Mouse (Mus musculus) hindbrain, embryonic 11.5 days (tissue): Measurements from ENCODE around the gene Ick. TPM values are rescaled to one million over a fixed set of nuclear protein-coding genes. Genes with fewer than 3 reads are reported as not detected.
"Not testable (repeated sequence)": the region's sequence is repeated elsewhere in the genome, so short reads cannot be mapped to it uniquely, and the experiment has no call there.

Source experiments
- ATAC-seq: fragments of 200-750 bp; cut with Nextera tagmentation; 2 replicates; pipeline ENCODE4 v1.8.0; 2017; ENCODE audit warnings: mild to moderate bottlenecking, moderate TSS enrichment, moderate library complexity; ENCODE audit not compliant: low FRiP score
- DNase-seq: peaks from one replicate; pipeline ENCODE4 v3.0.0-alpha.2; 2015; ENCODE audit warnings: low spot score
- H3K27ac ChIP-seq: fragments of 300-500 bp; sonication (generic); 2 replicates; pipeline ENCODE4 v1.5.1; 2014; ENCODE audit warnings: mild to moderate bottlenecking, low read depth, low read length
- H3K27me3 ChIP-seq: fragments of 300-500 bp; sonication (generic); 2 replicates; pipeline ENCODE4 v1.6.1; 2014; ENCODE audit warnings: mild to moderate bottlenecking, low read length, moderate library complexity, mixed read lengths; ENCODE audit not compliant: control insufficient read depth, insufficient read depth
- H3K36me3 ChIP-seq: fragments of 300-500 bp; sonication (generic); 2 replicates; pipeline ENCODE4 v1.6.1; 2014; ENCODE audit warnings: mild to moderate bottlenecking, low read length, moderate library complexity, mixed read lengths; ENCODE audit not compliant: control insufficient read depth, insufficient read depth
- H3K4me1 ChIP-seq: fragments of 300-500 bp; sonication (generic); replicated peaks from 2 replicates; pipeline ENCODE4 v1.6.1; 2014; ENCODE audit warnings: low read length, mixed read lengths; ENCODE audit not compliant: control insufficient read depth, insufficient read depth
- H3K4me2 ChIP-seq: fragments of 300-500 bp; sonication (generic); replicated peaks from 2 replicates; pipeline ENCODE4 v1.6.1; 2014; ENCODE audit warnings: mild to moderate bottlenecking, low read depth, low read length
- H3K4me3 ChIP-seq: fragments of 300-500 bp; sonication (generic); 2 replicates; pipeline ENCODE4 v1.5.1; 2014; ENCODE audit warnings: low read depth, low read length
- H3K9ac ChIP-seq: fragments of 300-500 bp; sonication (generic); 2 replicates; pipeline ENCODE4 v1.6.1; 2014; ENCODE audit warnings: low read depth, low read length
- H3K9me3 ChIP-seq: fragments of 300-500 bp; sonication (generic); 2 replicates; pipeline ENCODE4 v1.6.1; 2016; ENCODE audit warnings: low read length; ENCODE audit not compliant: control insufficient read depth
- WGBS: fragments of 180-500 bp; shearing (Covaris S2); extraction: QIAGEN DNeasy Blood & Tissue Kit; methylation state at CpG from one replicate; pipeline ENCODE4 v1.1.7; 2014; 5-methylcytosine and 5-hydroxymethylcytosine counted together
- polyA plus RNA-seq: library from polyadenylated mRNA; unstranded; fragments of >200 nt; fragmentation: Nextera tagmentation; extraction: Ambion mirVana; gene quantifications from 2 replicates; pipeline ENCODE4 v1.2.1, GENCODE M21; 2014

Gene Ick
- polyA plus RNA-seq, 1 experiment from 2014 or later = 36.4 TPM

DNA sequence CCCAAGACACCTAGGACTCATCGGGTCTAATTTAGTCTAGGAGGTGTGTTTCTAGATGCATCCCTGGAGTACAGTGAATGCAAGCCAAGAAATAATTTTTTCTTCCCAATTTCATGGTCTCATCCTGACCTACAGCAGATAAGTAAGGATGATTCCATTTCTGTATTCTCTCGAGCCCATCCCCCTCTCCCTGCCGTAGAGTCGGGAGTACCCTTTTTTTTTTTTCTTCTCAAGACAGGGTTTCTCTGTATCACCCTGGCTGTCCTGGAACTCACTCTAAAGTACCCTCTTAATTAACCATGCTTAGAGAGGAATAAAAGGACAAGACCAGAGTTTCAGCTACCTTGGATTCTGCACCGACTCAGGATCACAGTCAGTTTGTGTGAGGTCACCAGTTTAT, 69.2 kb downstream of the Ick start:
- no peak for DNase-seq
- no peaks in the 10 kb centered on the region for H3K27me3 ChIP-seq
- ATAC-seq = no peak
- H3K9me3 ChIP-seq = no peaks in the 10 kb centered on the region
- 78% methylated on average over 5 of the region's 5 CpGs for WGBS
- 0 out of 2 replicates have a peak, but pooled peaks cover 3% of the 10 kb centered on the region for H3K4me1 ChIP-seq
- H3K4me2 ChIP-seq = no peak overlapping the region
- H3K4me3 ChIP-seq = no peak overlapping the region
- H3K36me3 ChIP-seq = no peaks in the 10 kb centered on the region
- no peak overlapping the region for H3K27ac ChIP-seq
- no peak overlapping the region for H3K9ac ChIP-seq

GRCm38 (mm10) chr9:78179071-78179470, 70.1 kb downstream of the Ick start:
- no peaks in the 10 kb centered on the region for H3K36me3 ChIP-seq
- no peaks in the 10 kb centered on the region for H3K27me3 ChIP-seq
- no peaks in the 10 kb centered on the region for H3K9me3 ChIP-seq
- H3K4me3 ChIP-seq = no peak overlapping the region
- H3K4me2 ChIP-seq = no peak overlapping the region
- no peak overlapping the region for H3K9ac ChIP-seq
- whole genome bisulfite sequencing = 92% methylated on average over 2 of the region's 2 CpGs
- DNase-seq (no peak), ATAC-seq (no peak)
- 0 out of 2 replicates have a peak, but pooled peaks cover 3% of the 10 kb centered on the region for H3K4me1 ChIP-seq
- no peak overlapping the region for H3K27ac ChIP-seq

DNA sequence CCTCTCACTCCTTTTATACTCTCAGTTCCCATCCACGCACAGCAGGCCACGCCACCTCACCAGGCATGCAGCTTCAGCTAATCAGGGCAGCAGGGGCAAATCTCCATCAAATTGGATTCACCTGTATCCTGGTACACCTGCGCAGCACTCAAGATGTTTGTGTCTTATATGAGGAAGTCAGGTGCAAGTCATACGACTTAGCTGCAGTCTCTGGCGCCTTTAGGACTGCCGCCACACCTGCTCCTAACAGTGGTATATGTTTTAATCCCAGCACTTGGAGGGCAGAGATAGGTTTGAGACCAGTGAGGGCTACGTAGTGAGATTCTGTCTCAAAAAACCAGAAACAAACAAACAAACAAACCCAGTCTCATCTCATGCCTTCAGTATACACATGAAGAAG, 73.5 kb downstream of the Ick start, which contains the start of gene Gsta4:
TSS of gene Gsta4 (plus strand) at position 301 of the 400 bp plus-strand sequence.
- H3K27ac ChIP-seq, H3K4me3 ChIP-seq, DNase-seq, H3K27me3 ChIP-seq, H3K9ac ChIP-seq, H3K4me1 ChIP-seq, H3K36me3 ChIP-seq, H3K9me3 ChIP-seq, H3K4me2 ChIP-seq, ATAC-seq: not testable (repeated sequence)
- 90% methylated on average over 4 of the region's 7 CpGs for WGBS

DNA sequence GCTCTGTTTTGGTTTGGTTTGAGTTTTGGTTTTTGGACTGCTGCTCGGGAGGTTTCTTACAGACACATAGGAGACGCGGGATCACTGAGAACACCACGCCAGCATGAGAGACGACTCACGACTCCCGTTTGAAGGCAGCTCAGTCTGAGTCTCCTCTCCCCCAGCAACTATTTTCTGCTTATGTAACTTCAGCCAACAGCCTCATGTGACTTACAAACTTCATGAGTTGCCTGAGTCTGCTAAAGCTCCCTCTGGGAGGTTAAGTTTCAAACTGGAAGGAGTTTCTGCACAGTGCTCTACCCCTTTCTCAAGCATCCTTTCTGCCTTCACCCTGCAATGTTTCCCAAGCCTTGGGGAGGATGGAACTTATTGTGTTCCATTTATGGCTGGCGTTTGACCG, 76.7 kb downstream of the Ick start:
- DNase-seq (no peak), ATAC-seq (no peak)
- no peak overlapping the region for H3K4me3 ChIP-seq
- no peaks in the 10 kb centered on the region for H3K36me3 ChIP-seq
- H3K4me2 ChIP-seq = no peak overlapping the region
- H3K9me3 ChIP-seq = no peaks in the 10 kb centered on the region
- H3K9ac ChIP-seq = no peak overlapping the region
- H3K4me1 ChIP-seq = no peaks in the 10 kb centered on the region
- H3K27me3 ChIP-seq = no peaks in the 10 kb centered on the region
- 85% methylated on average over 9 of the region's 9 CpGs for WGBS
- H3K27ac ChIP-seq = no peak overlapping the region

DNA sequence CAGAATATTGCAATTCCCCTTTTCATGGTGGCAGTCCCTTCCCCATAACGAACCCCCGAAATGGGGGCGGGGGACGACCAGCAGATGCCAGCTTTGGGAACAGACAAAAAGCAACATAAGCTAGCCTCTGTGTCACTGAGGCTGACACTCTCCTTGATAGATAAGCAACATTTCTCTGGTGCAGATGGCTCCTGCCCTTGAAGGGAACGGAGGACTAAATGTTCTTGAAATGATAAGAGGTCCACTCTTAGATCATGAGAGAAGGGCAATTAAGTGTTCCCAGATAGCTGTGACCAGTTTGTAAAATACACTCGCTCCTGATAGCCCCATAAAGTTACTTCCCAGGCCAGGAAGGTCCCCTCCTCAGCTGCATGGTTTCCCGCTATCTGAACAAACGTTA, 79.9 kb downstream of the Ick start:
- Histone ChIP-seq H3K9me3 (no peaks in the 10 kb centered on the region), H3K9ac (no peak overlapping the region), H3K4me3 (no peak overlapping the region), H3K27me3 (no peaks in the 10 kb centered on the region), H3K27ac (no peak overlapping the region), H3K36me3 (no peaks in the 10 kb centered on the region), H3K4me1 (0 out of 2 replicates have a peak, but pooled peaks cover 2% of the 10 kb centered on the region), H3K4me2 (no peak overlapping the region)
- no peak for ATAC-seq
- WGBS = 86% methylated on average over 8 of the region's 8 CpGs
- no peak for DNase-seq

- Histone ChIP-seq H3K9me3 (no peaks in the 10 kb centered on the region), H3K4me3 (peak overlapping the region; percentile 34), H3K9ac (no peak overlapping the region), H3K27me3 (no peaks in the 10 kb centered on the region), H3K27ac (no peak overlapping the region), H3K4me1 (0 out of 2 replicates have a peak, but pooled peaks cover 2% of the 10 kb centered on the region), H3K36me3 (no peaks in the 10 kb centered on the region), H3K4me2 (peak overlapping the region; percentile 49)
- 2% methylated on average over 19 of the region's 19 CpGs for WGBS
- peak; percentile 27 for DNase-seq
- ATAC-seq = 0 out of 2 replicates have a peak, but pooled peaks have one; percentile 43
Observed at GRCm38 (mm10) chr9:78190651-78191634, 82.0 kb downstream of the Ick start.

DNA sequence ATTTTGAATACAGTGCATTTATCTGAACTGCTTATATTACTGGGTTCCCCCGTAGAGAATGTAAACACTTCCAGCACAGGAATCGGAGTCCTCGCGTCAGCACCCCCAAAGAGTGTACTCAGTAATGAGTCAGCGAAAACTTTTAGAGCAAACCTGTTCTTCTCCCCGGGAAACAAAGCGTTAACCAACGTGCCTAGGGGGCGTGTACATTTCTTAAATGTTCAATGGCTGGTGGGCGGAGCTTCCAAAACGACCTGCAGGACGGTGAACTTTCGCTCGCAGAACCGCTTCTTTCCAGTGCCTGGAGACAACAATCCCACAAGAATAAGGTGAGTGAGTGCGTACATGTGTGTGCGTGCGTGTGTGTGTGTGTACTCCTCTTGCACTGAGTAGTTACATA, 82.7 kb downstream of the Ick start:
- no peak overlapping the region for H3K9ac ChIP-seq
- no peaks in the 10 kb centered on the region for H3K27me3 ChIP-seq
- peak; percentile 88 for DNase-seq
- peak overlapping the region; percentile 34 for H3K4me3 ChIP-seq
- no peaks in the 10 kb centered on the region for H3K9me3 ChIP-seq
- peak overlapping the region; percentile 49 for H3K4me2 ChIP-seq
- H3K36me3 ChIP-seq = no peaks in the 10 kb centered on the region
- H3K27ac ChIP-seq = no peak overlapping the region
- ATAC-seq = peak; percentile 45; the same call in 1 of the 2 replicates
- H3K4me1 ChIP-seq = 0 out of 2 replicates have a peak, but pooled peaks cover 2% of the 10 kb centered on the region
- under 1% methylated on average over 18 of the region's 18 CpGs for WGBS

DNA sequence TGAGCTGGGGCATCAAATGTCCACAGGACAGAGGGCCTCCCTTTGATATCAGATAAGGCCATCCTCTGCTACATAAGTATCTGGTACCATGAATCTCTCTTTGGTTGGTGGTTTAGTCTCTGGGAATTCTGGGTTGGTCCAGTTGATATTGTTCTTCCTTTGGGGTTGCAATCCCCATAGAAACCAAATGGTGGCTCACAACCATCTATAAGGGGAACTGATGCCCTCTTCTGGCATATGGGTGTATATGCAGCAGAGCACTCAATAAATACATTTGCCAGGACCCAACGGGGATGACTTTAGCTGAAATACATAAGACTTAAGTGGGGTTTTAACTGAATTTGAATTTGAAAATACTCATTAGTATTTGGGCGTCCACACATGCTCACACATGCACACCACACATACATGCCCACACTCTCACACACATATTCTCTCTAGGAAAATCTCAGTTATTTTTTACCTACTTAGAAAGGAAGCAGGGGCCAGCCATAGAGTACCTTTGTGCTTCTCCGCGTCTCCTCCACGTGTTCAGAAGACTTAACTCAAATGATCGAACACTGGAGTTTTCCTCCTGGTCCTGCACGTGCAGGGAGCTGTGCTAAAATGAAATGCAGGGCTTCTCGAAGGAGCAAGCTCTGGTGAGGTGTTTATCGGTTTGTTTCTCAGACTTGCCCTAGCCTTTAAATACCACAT, 85.1 kb downstream of the Ick start:
- H3K4me2 ChIP-seq = no peak overlapping the region
- no peaks in the 10 kb centered on the region for H3K36me3 ChIP-seq
- DNase-seq (peak; percentile 73), ATAC-seq (peak; percentile 36; the same call in 1 of the 2 replicates)
- H3K27ac ChIP-seq = no peak overlapping the region
- H3K9ac ChIP-seq = no peak overlapping the region
- no peaks in the 10 kb centered on the region for H3K27me3 ChIP-seq
- H3K4me3 ChIP-seq = no peak overlapping the region
- 0 out of 2 replicates have a peak, but pooled peaks cover 2% of the 10 kb centered on the region for H3K4me1 ChIP-seq
- no peaks in the 10 kb centered on the region for H3K9me3 ChIP-seq
- 51% methylated on average over 9 of the region's 9 CpGs for WGBS
